Mouse (Mus musculus) lung, embryonic 16.5 days (tissue): ENCODE data around the gene Slc4a4. TPM values are rescaled to one million over a fixed set of nuclear protein-coding genes. Genes with fewer than 3 reads are reported as not detected.

Experiments used
- ATAC-seq: fragments of 200-750 bp; cut with Nextera tagmentation; 2 replicates; pipeline ENCODE4 v1.8.0; 2017; ENCODE audit warnings: low read depth, mild to moderate bottlenecking, moderate library complexity
- H3K27ac ChIP-seq: fragments of 300-500 bp; sonication (generic); 2 replicates; pipeline ENCODE4 v1.5.1; 2014; ENCODE audit warnings: mild to moderate bottlenecking, control low read depth, low read length
- H3K27me3 ChIP-seq: fragments of 300-500 bp; sonication (generic); 2 replicates; pipeline ENCODE4 v1.6.1; 2014; ENCODE audit warnings: low read depth, low read length, mixed read lengths; ENCODE audit not compliant: control insufficient read depth, insufficient read depth
- H3K36me3 ChIP-seq: fragments of 300-500 bp; sonication (generic); 2 replicates; pipeline ENCODE4 v1.6.1; 2014; ENCODE audit warnings: low read length; ENCODE audit not compliant: control insufficient read depth, insufficient read depth
- H3K4me1 ChIP-seq: fragments of 300-500 bp; sonication (generic); replicated peaks from 2 replicates; pipeline ENCODE4 v1.6.1; 2014; ENCODE audit warnings: low read length, mixed read lengths; ENCODE audit not compliant: control insufficient read depth, insufficient read depth
- H3K4me2 ChIP-seq: fragments of 300-500 bp; sonication (generic); 2 replicates; pipeline ENCODE4 v1.6.1; 2014; ENCODE audit warnings: low read depth, low read length, control low read depth
- H3K4me3 ChIP-seq: fragments of 300-500 bp; sonication (generic); 2 replicates; pipeline ENCODE4 v1.5.1; 2014; ENCODE audit warnings: mild to moderate bottlenecking, low read length, control low read depth
- H3K9ac ChIP-seq: fragments of 300-500 bp; sonication (generic); 2 replicates; pipeline ENCODE4 v1.6.1; 2014; ENCODE audit warnings: low read length, control low read depth
- H3K9me3 ChIP-seq: fragments of 300-500 bp; sonication (generic); 2 replicates; pipeline ENCODE4 v1.6.1; 2016; ENCODE audit warnings: low read length; ENCODE audit not compliant: control insufficient read depth
- WGBS: fragments of 180-500 bp; shearing (Covaris S2); extraction: QIAGEN DNeasy Blood & Tissue Kit; methylation state at CpG from one replicate; pipeline ENCODE4 v1.1.7; 2014; 5-methylcytosine and 5-hydroxymethylcytosine counted together
- polyA plus RNA-seq: library from polyadenylated mRNA; unstranded; fragments of >200 nt; fragmentation: Nextera tagmentation; extraction: Ambion mirVana; gene quantifications from 2 replicates; pipeline ENCODE4 v1.2.1, GENCODE M21; 2015

Gene Slc4a4
- polyA plus RNA-seq, 1 experiment from 2014 or later, result 2.8 TPM

- no peak overlapping the region for H3K9ac ChIP-seq
- no peak overlapping the region for H3K4me3 ChIP-seq
- no peaks in the 10 kb centered on the region for H3K9me3 ChIP-seq
- ATAC-seq, result no peak
- WGBS, result 93% methylated on average over 4 of the region's 4 CpGs
- H3K27ac ChIP-seq, result no peak overlapping the region
- no peaks in the 10 kb centered on the region for H3K36me3 ChIP-seq
- no peaks in the 10 kb centered on the region for H3K4me1 ChIP-seq
- no peak overlapping the region for H3K4me2 ChIP-seq
- no peaks in the 10 kb centered on the region for H3K27me3 ChIP-seq
These were observed 141.0 kb downstream of the Slc4a4 start for GRCm38 (mm10) chr5:89027518-89028085.

- 59% methylated on average over 8 of the region's 8 CpGs for WGBS
- no peak overlapping the region for H3K4me2 ChIP-seq
- no peak overlapping the region for H3K4me3 ChIP-seq
- H3K27ac ChIP-seq, result no peak overlapping the region
- no peak overlapping the region for H3K9ac ChIP-seq
- H3K36me3 ChIP-seq, result no peaks in the 10 kb centered on the region
- peaks cover 9% of the 10 kb centered on the region for H3K4me1 ChIP-seq
- no peaks in the 10 kb centered on the region for H3K27me3 ChIP-seq
- H3K9me3 ChIP-seq, result no peaks in the 10 kb centered on the region
- no peak for ATAC-seq
These were observed 146.0 kb downstream of the Slc4a4 start for GRCm38 (mm10) chr5:89032647-89033046.

- Histone ChIP-seq H3K9ac (no peak overlapping the region), H3K27me3 (no peaks in the 10 kb centered on the region), H3K27ac (no peak overlapping the region), H3K4me3 (no peak overlapping the region), H3K4me1 (peaks cover 9% of the 10 kb centered on the region), H3K4me2 (no peak overlapping the region), H3K36me3 (no peaks in the 10 kb centered on the region), H3K9me3 (no peaks in the 10 kb centered on the region)
- ATAC-seq, result no peak
- WGBS, result 69% methylated on average over 4 of the region's 4 CpGs
These were observed 146.6 kb downstream of the Slc4a4 start for GRCm38 (mm10) chr5:89033256-89033655.

GRCm38 (mm10) chr5:89036147-89036546 lies 149.5 kb downstream of the Slc4a4 start:
- no peaks in the 10 kb centered on the region for H3K36me3 ChIP-seq
- no peak overlapping the region for H3K4me2 ChIP-seq
- H3K4me1 ChIP-seq, result peaks cover 9% of the 10 kb centered on the region
- no peak overlapping the region for H3K27ac ChIP-seq
- WGBS, result 26% methylated on average over 5 of the region's 5 CpGs
- H3K9me3 ChIP-seq, result no peaks in the 10 kb centered on the region
- H3K27me3 ChIP-seq, result no peaks in the 10 kb centered on the region
- no peak overlapping the region for H3K4me3 ChIP-seq
- 0 out of 2 replicates have a peak, but pooled peaks have one; percentile 26 for ATAC-seq
- no peak overlapping the region for H3K9ac ChIP-seq

GRCm38 (mm10) chr5:89040814-89041213 lies 154.2 kb downstream of the Slc4a4 start:
- H3K4me3 ChIP-seq, result no peak overlapping the region
- no peaks in the 10 kb centered on the region for H3K27me3 ChIP-seq
- H3K27ac ChIP-seq, result no peak overlapping the region
- ATAC-seq, result no peak
- 38% methylated on average over 3 of the region's 3 CpGs for WGBS
- no peaks in the 10 kb centered on the region for H3K9me3 ChIP-seq
- no peak overlapping the region for H3K4me2 ChIP-seq
- no peaks in the 10 kb centered on the region for H3K36me3 ChIP-seq
- no peak overlapping the region for H3K9ac ChIP-seq
- H3K4me1 ChIP-seq, result peaks cover 25% of the 10 kb centered on the region

GRCm38 (mm10) chr5:89043846-89044245 lies 157.2 kb downstream of the Slc4a4 start:
- peak; percentile 93 for ATAC-seq
- WGBS, result 15% methylated on average over 5 of the region's 5 CpGs
- no peaks in the 10 kb centered on the region for H3K36me3 ChIP-seq
- H3K4me2 ChIP-seq, result no peak overlapping the region
- H3K27me3 ChIP-seq, result no peaks in the 10 kb centered on the region
- H3K4me3 ChIP-seq, result no peak overlapping the region
- H3K9ac ChIP-seq, result no peak overlapping the region
- no peaks in the 10 kb centered on the region for H3K9me3 ChIP-seq
- H3K27ac ChIP-seq, result peak overlapping the region; percentile 78
- H3K4me1 ChIP-seq, result peaks cover 16% of the 10 kb centered on the region

GRCm38 (mm10) chr5:89044801-89045200 lies 158.2 kb downstream of the Slc4a4 start:
- no peak for ATAC-seq
- Histone ChIP-seq H3K4me1 (peaks cover 16% of the 10 kb centered on the region), H3K27me3 (no peaks in the 10 kb centered on the region), H3K4me2 (no peak overlapping the region), H3K36me3 (no peaks in the 10 kb centered on the region), H3K4me3 (no peak overlapping the region), H3K9me3 (no peaks in the 10 kb centered on the region), H3K9ac (no peak overlapping the region), H3K27ac (0 out of 2 replicates have a peak overlapping the region, but pooled peaks have one; percentile 78)
- WGBS, result 90% methylated on average over 5 of the region's 5 CpGs

- 52% methylated on average over 5 of the region's 5 CpGs for WGBS
These were observed 165.0 kb downstream of the Slc4a4 start for GRCm38 (mm10) chr5:89051577-89051976.

GRCm38 (mm10) chr5:89052230-89052629 lies 165.6 kb downstream of the Slc4a4 start:
- no peak for ATAC-seq
- no peak overlapping the region for H3K4me2 ChIP-seq
- H3K27me3 ChIP-seq, result no peaks in the 10 kb centered on the region
- H3K4me1 ChIP-seq, result no peaks in the 10 kb centered on the region
- no peak overlapping the region for H3K4me3 ChIP-seq
- no peak overlapping the region for H3K27ac ChIP-seq
- no peak overlapping the region for H3K9ac ChIP-seq
- 95% methylated on average over 5 of the region's 5 CpGs for WGBS
- H3K36me3 ChIP-seq, result no peaks in the 10 kb centered on the region
- H3K9me3 ChIP-seq, result no peaks in the 10 kb centered on the region

More at GRCm38 (mm10) chr5:89051577-89051976, 165.0 kb downstream of the Slc4a4 start:
- H3K27ac ChIP-seq, result no peak overlapping the region
- H3K4me3 ChIP-seq, result no peak overlapping the region
- H3K4me2 ChIP-seq, result no peak overlapping the region
- H3K27me3 ChIP-seq, result no peaks in the 10 kb centered on the region
- ATAC-seq, result no peak
- H3K9me3 ChIP-seq, result no peaks in the 10 kb centered on the region
- no peaks in the 10 kb centered on the region for H3K4me1 ChIP-seq
- no peak overlapping the region for H3K9ac ChIP-seq
- no peaks in the 10 kb centered on the region for H3K36me3 ChIP-seq

- Histone ChIP-seq H3K27me3 (no peaks in the 10 kb centered on the region), H3K4me2 (no peak overlapping the region), H3K27ac (no peak overlapping the region), H3K4me1 (no peaks in the 10 kb centered on the region), H3K9me3 (no peaks in the 10 kb centered on the region), H3K9ac (no peak overlapping the region), H3K4me3 (no peak overlapping the region), H3K36me3 (no peaks in the 10 kb centered on the region)
- ATAC-seq, result no peak
- 83% methylated on average over 3 of the region's 3 CpGs for WGBS
These were observed 169.0 kb downstream of the Slc4a4 start for GRCm38 (mm10) chr5:89055656-89056055.
